Mouse (Mus musculus): ENCODE measurements around the gene Foxm1. TPM values are rescaled to one million over a fixed set of nuclear protein-coding genes. Genes with fewer than 3 reads are reported as not detected.

Foxm1 gene
- total RNA-seq (2017) = 11.6 and 15.2 TPM in 2 replicates

- ATAC-seq (replicated peaks in 1 of 2; ENCODE audit: insufficient read depth in 1 of 2, low FRiP score in 2 of 2, low TSS enrichment in 1 of 2, low read depth in 1 of 2, poor library complexity in 2 of 2, severe bottlenecking in 2 of 2) = peak; percentile 62 to 75
These were observed at the start of gene Foxm1, which contains the start of gene Rhno1 for GRCm38 (mm10) chr6:128362381-128363006. TSS of gene Foxm1 (plus strand) at chr6:128362967. TSS of gene Rhno1 (minus strand) at chr6:128362911.

DNA sequence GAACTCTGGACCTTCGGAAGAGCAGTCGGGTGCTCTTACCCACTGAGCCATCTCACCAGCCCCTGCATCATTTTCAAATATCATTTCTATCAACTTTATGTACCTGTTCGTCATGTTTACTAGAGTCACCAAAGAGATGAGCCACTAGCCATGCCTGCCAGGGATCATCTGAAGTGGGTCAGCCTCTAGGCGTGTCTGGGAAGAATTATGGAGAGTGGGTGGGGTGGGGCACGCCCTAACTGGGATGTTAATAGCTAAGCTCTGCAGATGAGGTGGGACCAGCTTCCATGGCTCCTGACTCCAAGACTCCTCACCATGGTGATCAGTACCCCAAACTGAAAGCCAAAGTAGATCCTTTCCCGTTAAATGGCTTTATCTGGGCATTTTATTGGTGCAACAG, 48.0 kb upstream of the Foxm1 start:
- no peak for ATAC-seq (replicated peaks in 1 of 2; ENCODE audit: insufficient read depth in 1 of 2, low FRiP score in 2 of 2, low TSS enrichment in 1 of 2, low read depth in 1 of 2, poor library complexity in 2 of 2, severe bottlenecking in 2 of 2)

DNA sequence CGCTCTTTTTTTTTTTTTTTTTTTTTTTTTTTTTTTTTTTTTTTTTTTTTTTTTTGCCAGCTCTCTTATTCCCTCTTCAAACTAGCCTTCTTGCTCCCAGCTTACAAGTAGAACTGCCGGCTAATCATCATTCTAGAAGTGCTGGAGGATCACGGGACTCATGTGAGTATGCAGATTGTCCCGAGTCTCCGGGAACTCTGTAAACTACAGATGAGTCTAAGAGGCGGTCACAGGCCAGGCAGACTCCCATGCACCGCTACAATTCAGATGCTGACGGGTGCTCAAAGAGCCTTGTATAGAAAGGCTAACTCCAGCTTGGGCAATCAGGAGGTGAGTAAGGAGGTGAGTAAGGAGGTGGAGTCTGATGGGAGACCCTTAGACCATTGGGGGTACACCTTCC, 47.2 kb upstream of the Foxm1 start:
- ATAC-seq (replicated peaks in 1 of 2; ENCODE audit: insufficient read depth in 1 of 2, low FRiP score in 2 of 2, low TSS enrichment in 1 of 2, low read depth in 1 of 2, poor library complexity in 2 of 2, severe bottlenecking in 2 of 2) = no peak

GRCm38 (mm10) chr6:128318317-128318716, 44.5 kb upstream of the Foxm1 start:
- ATAC-seq (replicated peaks in 1 of 2; ENCODE audit: insufficient read depth in 1 of 2, low FRiP score in 2 of 2, low TSS enrichment in 1 of 2, low read depth in 1 of 2, poor library complexity in 2 of 2, severe bottlenecking in 2 of 2) = peak; percentile 46 to 66; a peak in 1 of 4 replicates

DNA sequence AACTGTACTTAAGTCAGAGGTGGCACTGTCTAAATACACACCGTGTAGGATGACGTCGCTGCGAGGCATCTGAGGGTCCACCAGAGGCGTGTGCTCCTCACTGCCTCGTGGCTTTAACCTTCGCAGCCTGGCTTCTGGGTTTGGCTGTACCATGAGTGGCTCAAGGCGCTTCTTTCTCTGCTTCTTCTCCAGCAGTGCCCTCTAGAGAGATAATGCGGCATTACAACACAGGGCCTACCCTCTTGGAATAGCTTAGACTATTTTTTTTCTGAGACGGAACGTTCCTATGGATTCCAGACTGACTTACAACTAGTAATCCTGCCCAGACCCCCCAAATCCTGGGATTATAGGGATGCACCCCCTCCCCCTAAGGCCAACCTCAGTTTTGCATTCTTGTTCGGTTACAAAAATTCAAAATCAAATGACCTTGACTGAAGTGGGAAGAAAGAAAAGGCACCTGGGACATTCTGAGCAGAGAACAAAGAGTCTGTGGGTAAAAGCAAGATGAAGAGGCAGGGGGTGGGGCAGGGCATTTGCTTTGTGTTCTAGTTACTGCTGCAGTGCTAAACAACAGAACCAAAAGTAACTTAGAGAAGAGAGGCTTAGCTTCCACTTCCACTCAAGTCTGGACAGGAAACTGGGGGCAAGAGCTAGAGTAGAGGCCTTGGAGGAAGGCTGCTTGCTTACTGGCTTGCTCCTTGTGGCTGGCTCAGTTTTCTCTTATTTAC, 28.2 kb upstream of the Foxm1 start:
- peak; percentile 78 to 85 for ATAC-seq (replicated peaks in 1 of 2; ENCODE audit: insufficient read depth in 1 of 2, low FRiP score in 2 of 2, low TSS enrichment in 1 of 2, low read depth in 1 of 2, poor library complexity in 2 of 2, severe bottlenecking in 2 of 2)

- ATAC-seq (replicated peaks in 1 of 2; ENCODE audit: insufficient read depth in 1 of 2, low FRiP score in 2 of 2, low TSS enrichment in 1 of 2, low read depth in 1 of 2, poor library complexity in 2 of 2, severe bottlenecking in 2 of 2) = no peak
These were observed 25.3 kb upstream of the Foxm1 start for GRCm38 (mm10) chr6:128337467-128337866.

GRCm38 (mm10) chr6:128338876-128339275, 23.9 kb upstream of the Foxm1 start:
- no peak for ATAC-seq (replicated peaks in 1 of 2; ENCODE audit: insufficient read depth in 1 of 2, low FRiP score in 2 of 2, low TSS enrichment in 1 of 2, low read depth in 1 of 2, poor library complexity in 2 of 2, severe bottlenecking in 2 of 2)

- ATAC-seq (replicated peaks in 1 of 2; ENCODE audit: insufficient read depth in 1 of 2, low FRiP score in 2 of 2, low TSS enrichment in 1 of 2, low read depth in 1 of 2, poor library complexity in 2 of 2, severe bottlenecking in 2 of 2) = no peak
These were observed 20.6 kb upstream of the Foxm1 start for GRCm38 (mm10) chr6:128341956-128342723.

GRCm38 (mm10) chr6:128345623-128346022, 17.1 kb upstream of the Foxm1 start:
- ATAC-seq (replicated peaks in 1 of 2; ENCODE audit: insufficient read depth in 1 of 2, low FRiP score in 2 of 2, low TSS enrichment in 1 of 2, low read depth in 1 of 2, poor library complexity in 2 of 2, severe bottlenecking in 2 of 2) = peak; percentile 86 to 91

- no peak for ATAC-seq (replicated peaks in 1 of 2; ENCODE audit: insufficient read depth in 1 of 2, low FRiP score in 2 of 2, low TSS enrichment in 1 of 2, low read depth in 1 of 2, poor library complexity in 2 of 2, severe bottlenecking in 2 of 2)
These were observed 16.0 kb upstream of the Foxm1 start for GRCm38 (mm10) chr6:128346782-128347181.

- ATAC-seq (replicated peaks in 1 of 2; ENCODE audit: insufficient read depth in 1 of 2, low FRiP score in 2 of 2, low TSS enrichment in 1 of 2, low read depth in 1 of 2, poor library complexity in 2 of 2, severe bottlenecking in 2 of 2) = peak in 1 of 2 experiments; percentile 37; a peak in 1 of 4 replicates
These were observed 13.1 kb upstream of the Foxm1 start for GRCm38 (mm10) chr6:128349711-128350110.

- no peak for ATAC-seq (replicated peaks in 1 of 2; ENCODE audit: insufficient read depth in 1 of 2, low FRiP score in 2 of 2, low TSS enrichment in 1 of 2, low read depth in 1 of 2, poor library complexity in 2 of 2, severe bottlenecking in 2 of 2)
These were observed 8.6 kb upstream of the Foxm1 start for GRCm38 (mm10) chr6:128354140-128354539.

- no peak for ATAC-seq (replicated peaks in 1 of 2; ENCODE audit: insufficient read depth in 1 of 2, low FRiP score in 2 of 2, low TSS enrichment in 1 of 2, low read depth in 1 of 2, poor library complexity in 2 of 2, severe bottlenecking in 2 of 2)
These were observed 7.5 kb upstream of the Foxm1 start for GRCm38 (mm10) chr6:128355201-128355681.

DNA sequence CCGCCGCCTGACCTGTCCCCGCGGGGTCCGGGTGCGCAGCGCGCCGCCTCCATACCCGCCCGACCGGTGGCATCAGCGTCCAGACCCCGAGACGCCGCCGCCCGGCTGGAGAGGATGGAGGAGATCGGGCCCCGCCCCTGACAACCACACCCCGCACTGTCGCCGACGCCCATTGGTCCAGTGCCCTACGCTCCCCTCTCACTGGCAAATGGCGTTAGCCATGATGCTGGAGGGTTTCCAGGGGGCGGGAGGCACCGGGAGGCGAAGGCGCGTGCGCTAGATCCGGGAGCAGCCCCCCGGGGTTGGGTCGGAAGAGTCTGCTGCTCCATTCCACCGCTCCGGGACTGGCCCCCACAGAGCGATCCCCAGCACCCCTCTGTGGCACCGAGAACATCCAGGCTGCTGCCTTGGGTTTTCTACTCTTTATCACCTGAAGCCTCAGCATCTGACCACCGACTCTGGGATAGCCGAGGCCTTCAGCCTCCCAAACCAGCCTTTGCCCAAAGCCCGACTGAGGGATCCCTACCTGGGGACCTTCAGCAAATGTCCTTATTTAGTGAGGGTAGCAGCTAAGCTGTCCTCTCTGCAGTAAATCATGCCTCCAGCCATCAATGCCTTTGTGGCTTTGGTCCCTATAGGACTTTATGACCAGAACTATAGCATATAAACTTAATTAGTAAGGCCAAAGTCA, 6.9 kb upstream of the Foxm1 start, which contains the start of gene Tulp3:
Tulp3 (minus strand) TSS at position 126 of the 691 bp plus-strand sequence.
- peak; percentile 96 to 97 for ATAC-seq (replicated peaks in 1 of 2; ENCODE audit: insufficient read depth in 1 of 2, low FRiP score in 2 of 2, low TSS enrichment in 1 of 2, low read depth in 1 of 2, poor library complexity in 2 of 2, severe bottlenecking in 2 of 2)

- no peak for ATAC-seq (replicated peaks in 1 of 2; ENCODE audit: insufficient read depth in 1 of 2, low FRiP score in 2 of 2, low TSS enrichment in 1 of 2, low read depth in 1 of 2, poor library complexity in 2 of 2, severe bottlenecking in 2 of 2)
These were observed 3.8 kb upstream of the Foxm1 start for GRCm38 (mm10) chr6:128358999-128359398.

DNA sequence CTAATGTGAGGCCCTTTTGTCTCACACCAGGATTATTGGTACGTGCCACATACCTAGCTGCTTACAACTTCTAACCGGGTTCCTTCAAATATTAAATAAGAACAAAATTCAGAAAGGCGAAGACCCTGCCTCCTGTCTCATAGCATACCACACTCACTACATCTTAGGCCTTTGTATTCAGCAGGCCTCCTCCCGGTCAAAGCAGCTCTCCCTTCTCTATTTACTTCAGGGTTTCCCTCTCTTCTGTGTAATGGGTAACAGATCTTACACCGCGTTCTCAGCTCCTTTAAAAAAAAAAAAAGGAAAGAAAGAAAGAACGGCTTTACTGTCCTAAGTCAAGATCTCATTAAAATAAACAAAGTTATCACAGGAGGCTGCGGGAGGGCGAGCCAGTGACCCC, 866 bp upstream of the Foxm1 start:
- no peak for ATAC-seq (replicated peaks in 1 of 2; ENCODE audit: insufficient read depth in 1 of 2, low FRiP score in 2 of 2, low TSS enrichment in 1 of 2, low read depth in 1 of 2, poor library complexity in 2 of 2, severe bottlenecking in 2 of 2)
